Mouse (Mus musculus) layer of hippocampus, postnatal 36 days (tissue): ENCODE measurements around the gene Arhgap32. TPM values are rescaled to one million over a fixed set of nuclear protein-coding genes. Genes with fewer than 3 reads are reported as not detected.
"Not testable (repeated sequence)": the region's sequence is repeated elsewhere in the genome, so short reads cannot be mapped to it uniquely, and the experiment has no call there.

Experiments used
- DNase-seq, 2 experiments: peaks; one replicate each; pipeline ENCODE4 v3.0.0; 2022
- total RNA-seq, 2 experiments: library from RNA; stranded (reverse); gene quantifications; 2 replicates each; pipeline ENCODE4 v1.2.3; 2021

Gene Arhgap32
- total RNA-seq: 100 to 1,000 TPM; 231 to 245 TPM

GRCm38 (mm10) chr9:32115786-32116185 lies at the start of gene Arhgap32:
TSS of gene Arhgap32 (plus strand) at chr9:32116136.
- DNase-seq: no peak

- DNase-seq: no peak
Measured at GRCm38 (mm10) chr9:32072778-32073177, 43.2 kb upstream of the Arhgap32 start.

- DNase-seq: no peak
Measured at GRCm38 (mm10) chr9:32088106-32088776, 27.7 kb upstream of the Arhgap32 start.

- no peak for DNase-seq
Measured at GRCm38 (mm10) chr9:32088882-32089281, 27.1 kb upstream of the Arhgap32 start.

- DNase-seq: no peak
Measured at GRCm38 (mm10) chr9:32093456-32093855, 22.5 kb upstream of the Arhgap32 start.

- DNase-seq: no peak
Measured at GRCm38 (mm10) chr9:32094351-32095120, 21.4 kb upstream of the Arhgap32 start.

GRCm38 (mm10) chr9:32095511-32095910 lies 20.4 kb upstream of the Arhgap32 start:
- no peak for DNase-seq

- DNase-seq: no peak
Measured at GRCm38 (mm10) chr9:32096541-32096940, 19.4 kb upstream of the Arhgap32 start.

- no peak for DNase-seq
Measured at GRCm38 (mm10) chr9:32097123-32097522, 18.8 kb upstream of the Arhgap32 start.

GRCm38 (mm10) chr9:32098425-32099155 lies 17.3 kb upstream of the Arhgap32 start:
- DNase-seq: no peak

- DNase-seq: no peak
Measured at GRCm38 (mm10) chr9:32100561-32100960, 15.4 kb upstream of the Arhgap32 start.

- DNase-seq: no peak
Measured at GRCm38 (mm10) chr9:32101488-32101887, 14.4 kb upstream of the Arhgap32 start.

- DNase-seq: no peak
Measured at GRCm38 (mm10) chr9:32104670-32105069, 11.3 kb upstream of the Arhgap32 start.

- DNase-seq: no peak
Measured at GRCm38 (mm10) chr9:32110376-32110775, 5.6 kb upstream of the Arhgap32 start.

GRCm38 (mm10) chr9:32116272-32116671 lies 336 bp downstream of the Arhgap32 start:
- no peak for DNase-seq

GRCm38 (mm10) chr9:32117876-32118275 lies 1.9 kb downstream of the Arhgap32 start:
- DNase-seq: peak; percentile 24 to 42

GRCm38 (mm10) chr9:32118433-32118832 lies 2.5 kb downstream of the Arhgap32 start:
- no peak for DNase-seq

GRCm38 (mm10) chr9:32119586-32119985 lies 3.6 kb downstream of the Arhgap32 start:
- DNase-seq: no peak

- no peak for DNase-seq
Measured at GRCm38 (mm10) chr9:32120162-32120561, 4.2 kb downstream of the Arhgap32 start.

GRCm38 (mm10) chr9:32121271-32121670 lies 5.3 kb downstream of the Arhgap32 start:
- not testable (repeated sequence) for DNase-seq

- no peak for DNase-seq
Measured at GRCm38 (mm10) chr9:32136195-32136594, 20.3 kb downstream of the Arhgap32 start.

GRCm38 (mm10) chr9:32136680-32137295 lies 20.9 kb downstream of the Arhgap32 start:
- no peak for DNase-seq
